Mouse (Mus musculus) brown adipose tissue, adult 24 weeks (tissue): ENCODE data around the gene Rdh8. TPM values are rescaled to one million over a fixed set of nuclear protein-coding genes. Genes with fewer than 3 reads are reported as not detected.
A peak's percentile ranks its signal among the peaks of the same experiment; 100 is the strongest.

Source experiments
- H3K27ac ChIP-seq: fragments of 200-500 bp; replicated peaks from 2 replicates; pipeline ENCODE4 v1.5.1; 2012; ENCODE audit warnings: low read depth, mild to moderate bottlenecking, low read length
- H3K4me1 ChIP-seq: fragments of 200-500 bp; 2 replicates; pipeline ENCODE4 v1.6.1; 2012; ENCODE audit warnings: low read length, mixed read lengths; ENCODE audit not compliant: control insufficient read depth, insufficient read depth, insufficient read length
- H3K4me3 ChIP-seq: fragments of 200-500 bp; 2 replicates; pipeline ENCODE4 v1.5.1; 2012; ENCODE audit warnings: low read depth, mild to moderate bottlenecking, low read length, moderate library complexity; ENCODE audit not compliant: insufficient read depth
- polyA plus RNA-seq: library from polyadenylated mRNA; stranded (reverse); fragments of >200 nt; gene quantifications from 2 replicates; pipeline ENCODE4 v1.2.4, GENCODE M21; 2012; ENCODE audit not compliant: missing spikeins, insufficient read depth, insufficient read length

Gene Rdh8
- polyA plus RNA-seq, 1 experiment, result not detected

DNA sequence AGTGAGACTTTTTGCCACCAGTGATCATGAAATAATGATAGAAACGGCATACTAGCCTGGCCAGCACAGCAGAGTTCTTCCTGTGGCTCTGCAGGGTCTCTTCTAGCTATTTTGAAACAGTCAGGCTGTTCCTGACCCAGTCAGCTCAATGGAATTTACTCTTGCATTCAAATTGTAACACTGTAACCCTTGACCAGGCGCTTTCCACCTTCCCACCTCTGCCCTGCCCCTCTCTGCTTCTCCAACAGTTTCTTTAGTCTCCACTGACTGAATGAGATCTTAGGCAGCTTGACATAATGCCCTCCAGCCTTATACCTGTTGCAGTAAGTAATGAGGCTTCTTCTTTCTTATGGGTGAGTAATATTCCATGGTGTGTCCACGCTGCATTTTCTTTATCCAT is 48.6 kb downstream of the Rdh8 start:
- Histone ChIP-seq H3K4me1 (no peaks in the 10 kb centered on the region), H3K27ac (no peak overlapping the region), H3K4me3 (no peak overlapping the region)

DNA sequence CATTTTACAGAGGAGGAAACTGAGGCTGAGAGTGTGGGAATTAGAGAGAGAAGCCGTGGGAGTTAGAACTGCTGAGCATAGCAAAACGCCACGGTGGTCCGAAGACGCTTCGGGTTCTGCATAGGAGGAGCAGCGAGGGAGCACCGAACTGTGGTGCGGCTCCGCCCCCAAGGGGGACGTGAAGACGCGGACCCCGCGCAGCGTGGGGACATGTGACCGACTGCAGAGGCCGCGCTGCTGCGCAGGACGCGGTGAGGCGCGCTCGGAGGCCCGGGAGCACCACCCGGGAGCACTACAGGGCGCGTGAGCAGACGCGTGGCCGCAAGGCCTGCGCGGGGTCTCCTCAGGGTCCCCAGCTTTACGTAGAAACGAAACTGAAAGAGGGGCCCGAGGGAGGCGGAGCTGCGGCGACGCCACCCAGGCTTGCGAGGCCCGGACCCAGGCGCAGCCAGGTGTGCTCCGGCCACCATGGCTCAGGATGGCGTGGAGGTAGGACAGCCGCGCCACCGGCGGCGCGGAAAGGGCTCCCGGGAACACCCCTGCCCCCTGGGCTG is 50.2 kb downstream of the Rdh8 start, which contains the start of gene A230050P20Rik:
Gene A230050P20Rik, plus strand, starts transcription at position 195 of the 554 bp plus-strand sequence.
- Histone ChIP-seq H3K4me3 (peak within 1 kb of the TSS; percentile 90), H3K27ac (0 out of 2 replicates have a peak within 1 kb of the TSS, but pooled peaks have one; percentile 4), H3K4me1 (no peaks in the 10 kb centered on the region)

DNA sequence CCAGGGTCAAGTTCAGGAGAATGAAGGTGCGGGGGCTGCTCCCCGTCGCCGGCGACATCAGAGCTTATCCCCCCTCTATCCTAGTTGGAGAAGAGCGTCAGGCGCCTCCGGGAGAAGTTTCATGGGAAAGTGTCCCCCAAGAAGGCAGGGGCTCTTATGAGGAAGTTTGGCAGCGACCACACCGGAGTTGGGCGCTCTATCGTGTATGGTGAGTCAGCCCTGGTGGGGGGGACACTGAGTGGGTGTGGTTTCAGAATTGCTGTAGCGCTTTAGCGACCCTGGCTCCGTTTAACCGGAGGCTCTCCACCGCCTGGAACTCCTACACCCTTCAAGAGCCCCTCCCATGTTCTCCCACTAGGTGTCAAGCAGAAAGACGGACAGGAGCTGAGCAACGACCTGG is 50.9 kb downstream of the Rdh8 start:
- Histone ChIP-seq H3K4me3 (peak overlapping the region; percentile 90), H3K27ac (no peak overlapping the region), H3K4me1 (no peaks in the 10 kb centered on the region)

DNA sequence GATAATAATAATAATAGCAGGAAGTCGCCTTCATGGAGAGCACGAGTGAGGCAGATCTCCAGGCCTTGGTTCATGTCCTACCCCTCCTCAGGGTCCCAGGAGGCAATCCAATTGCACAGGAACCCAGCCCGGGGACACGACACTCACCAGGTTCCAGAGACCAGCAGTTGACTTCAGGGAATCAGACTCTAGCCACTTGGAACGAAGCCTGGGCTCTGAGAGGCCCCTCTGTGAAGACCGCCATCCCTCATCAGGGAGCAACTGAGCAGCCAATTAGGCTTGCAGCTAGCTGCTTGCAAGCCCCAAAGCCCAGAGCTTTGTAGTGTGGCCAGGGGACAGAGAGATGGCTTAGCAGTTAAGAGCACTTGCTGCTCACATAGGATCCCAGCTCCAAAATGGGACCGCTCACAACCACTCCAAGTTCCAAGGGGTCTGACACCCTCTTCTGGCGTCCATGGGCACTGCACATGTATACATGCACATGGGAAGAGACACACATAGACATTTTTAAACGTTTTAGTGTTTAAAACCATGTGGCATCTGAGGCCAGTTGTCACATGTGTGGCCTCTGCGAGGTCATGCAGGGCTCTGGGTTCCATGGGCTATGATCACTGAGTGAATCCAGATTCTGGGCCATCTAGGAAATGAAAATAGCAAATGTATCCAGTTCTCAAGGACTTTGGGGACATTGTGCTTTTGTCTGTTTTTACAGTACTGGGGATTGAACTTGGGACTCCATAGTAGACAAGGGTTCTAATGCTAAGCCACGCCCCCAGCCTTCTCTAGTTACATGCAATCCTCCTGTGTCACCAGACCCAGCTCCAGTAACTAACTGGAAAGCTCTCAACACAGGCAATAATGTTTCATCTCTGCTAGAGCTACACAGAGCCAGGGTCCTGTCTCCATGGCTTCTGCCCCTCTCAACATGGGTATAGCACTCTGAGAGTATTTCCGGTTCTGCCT is 52.2 kb downstream of the Rdh8 start:
- no peaks in the 10 kb centered on the region for H3K4me1 ChIP-seq
- H3K4me3 ChIP-seq, result no peak overlapping the region
- H3K27ac ChIP-seq, result no peak overlapping the region

DNA sequence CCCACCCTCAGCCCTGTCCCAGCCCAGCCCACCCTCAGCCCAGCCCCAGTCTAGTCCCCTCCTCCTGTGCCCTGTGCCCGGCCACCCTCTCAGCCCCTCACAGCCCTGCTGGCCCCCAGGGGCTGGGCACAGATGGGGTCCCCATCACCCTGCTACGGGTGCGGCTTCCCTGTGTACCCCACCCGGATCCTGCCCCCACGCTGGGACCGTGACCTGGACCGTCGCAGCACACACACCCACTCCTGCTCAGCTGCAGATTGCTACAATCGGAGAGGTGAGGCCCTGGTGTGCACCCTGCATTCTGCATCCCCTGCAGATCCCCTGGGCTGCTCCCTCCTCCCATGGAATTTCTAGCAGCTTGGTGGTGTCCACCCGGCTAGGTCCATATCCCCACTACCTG is 54.7 kb downstream of the Rdh8 start:
- H3K4me3 ChIP-seq, result no peak overlapping the region
- no peaks in the 10 kb centered on the region for H3K4me1 ChIP-seq

DNA sequence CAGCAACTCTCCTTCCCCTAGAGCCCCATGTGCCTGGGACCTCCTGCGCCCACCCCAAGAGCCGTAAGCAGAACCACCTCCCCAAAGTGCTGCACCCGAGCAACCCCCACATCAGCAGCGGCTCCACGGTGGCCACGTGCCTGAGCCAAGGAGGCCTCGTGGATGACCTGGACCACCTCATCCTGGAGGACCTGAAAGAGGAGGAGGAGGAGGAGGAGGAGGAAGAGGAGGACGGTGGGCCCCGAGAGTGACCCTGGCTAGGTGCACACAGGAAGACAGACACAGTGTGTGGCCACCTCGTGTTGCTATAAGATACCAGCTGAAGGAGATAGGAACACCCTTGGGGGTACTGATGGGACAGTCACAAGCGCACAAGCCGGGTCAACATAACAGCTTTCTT is 55.2 kb downstream of the Rdh8 start:
- Histone ChIP-seq H3K4me3 (no peak overlapping the region), H3K27ac (no peak overlapping the region), H3K4me1 (no peaks in the 10 kb centered on the region)

More for the DNA sequence above, 54.7 kb downstream of the Rdh8 start:
- H3K27ac ChIP-seq, result no peak overlapping the region

DNA sequence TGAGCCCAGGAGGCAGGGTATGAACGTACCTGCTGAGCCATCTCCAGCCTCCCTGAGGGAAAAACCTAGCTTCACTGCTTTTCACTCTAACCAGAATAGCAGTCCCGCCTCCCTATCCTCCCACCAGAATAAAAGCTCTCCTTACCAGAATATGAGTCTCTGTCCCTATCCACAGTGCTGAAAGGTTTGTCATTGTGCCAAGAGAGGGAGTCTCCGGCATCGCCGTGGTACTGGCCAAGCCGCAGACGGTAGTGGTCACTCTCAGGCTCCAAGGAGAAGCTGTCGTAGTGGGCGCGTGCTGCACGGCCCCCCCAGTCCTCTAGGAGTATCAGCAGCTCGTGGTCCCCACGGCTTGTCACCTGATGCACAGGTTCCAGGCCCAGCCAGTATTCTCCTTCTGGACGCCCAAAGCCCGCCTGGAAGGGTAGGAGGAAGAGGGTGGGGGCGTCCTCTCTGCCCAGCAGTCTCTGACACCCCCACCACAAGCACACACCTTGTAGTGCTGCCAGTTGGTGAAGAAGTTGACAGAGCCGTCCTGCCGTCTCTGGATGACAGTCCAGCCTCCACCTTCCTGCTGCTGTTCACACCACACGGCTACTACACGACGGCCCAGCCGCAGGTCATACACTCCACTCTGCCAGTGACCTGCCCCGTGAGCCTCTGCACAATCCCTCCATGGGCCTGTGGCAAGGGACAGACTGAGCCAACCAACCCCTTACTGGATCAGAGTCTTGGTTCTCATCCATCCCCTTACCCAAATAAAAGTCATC is 56.9 kb downstream of the Rdh8 start:
- no peak overlapping the region for H3K27ac ChIP-seq
- no peak overlapping the region for H3K4me3 ChIP-seq

More for the DNA sequence above, 56.9 kb downstream of the Rdh8 start:
- H3K4me1 ChIP-seq, result no peaks in the 10 kb centered on the region

Other genes with a start within 250 kb of the Rdh8 start
- 3.8 and 5.0 TPM in 2 replicates for gene Zfp846, start 237.2 kb upstream of the Rdh8 start, polyA plus RNA-seq
- gene Ubl5, start 175.6 kb upstream of the Rdh8 start, polyA plus RNA-seq, result 257 and 293 TPM in 2 replicates
- gene Fbxl12, start 173.7 kb upstream of the Rdh8 start, polyA plus RNA-seq, result 5.8 and 6.5 TPM in 2 replicates
- gene Pin1, start 166.4 kb upstream of the Rdh8 start, polyA plus RNA-seq, result 13.9 and 17.2 TPM in 2 replicates
- 0.63 TPM in 1 of 2 replicates, not detected in the other for gene Olfm2, start 72.2 kb upstream of the Rdh8 start, polyA plus RNA-seq
- 16.9 and 23.5 TPM in 2 replicates for gene Col5a3, start 3.4 kb upstream of the Rdh8 start, polyA plus RNA-seq
- 2.1 and 5.8 TPM in 2 replicates for gene A230050P20Rik, start 50.1 kb downstream of the Rdh8 start, polyA plus RNA-seq
- gene Angptl6, start 61.2 kb downstream of the Rdh8 start, polyA plus RNA-seq, result 3.1 and 5.0 TPM in 2 replicates
- gene Ppan, start 69.7 kb downstream of the Rdh8 start, polyA plus RNA-seq, result 6.6 and 7.9 TPM in 2 replicates
- gene Eif3g, start 80.1 kb downstream of the Rdh8 start, polyA plus RNA-seq, result 61.4 and 66.1 TPM in 2 replicates
- gene Dnmt1, start 141.4 kb downstream of the Rdh8 start, polyA plus RNA-seq, result 3.5 and 7.7 TPM in 2 replicates
- gene S1pr2, start 158.3 kb downstream of the Rdh8 start, polyA plus RNA-seq, result 1.3 and 2.6 TPM in 2 replicates
- 140 and 185 TPM in 2 replicates for gene Mrpl4, start 184.2 kb downstream of the Rdh8 start, polyA plus RNA-seq
- gene Icam1, start 197.5 kb downstream of the Rdh8 start, polyA plus RNA-seq, result 2.3 and 3.1 TPM in 2 replicates
- not detected in 2 replicates for gene Icam4, start 210.9 kb downstream of the Rdh8 start, polyA plus RNA-seq
- gene Icam5, start 213.6 kb downstream of the Rdh8 start, polyA plus RNA-seq, result not detected in 2 replicates
- not detected in 2 replicates for gene Zglp1, start 248.6 kb downstream of the Rdh8 start, polyA plus RNA-seq